Mouse (Mus musculus) bone marrow macrophage, adult 2 months (primary cell): ENCODE measurements around the gene St3gal2. TPM values are rescaled to one million over a fixed set of nuclear protein-coding genes. Genes with fewer than 3 reads are reported as not detected.
"Not testable (repeated sequence)": the region's sequence is repeated elsewhere in the genome, so short reads cannot be mapped to it uniquely, and the experiment has no call there.

Experiments used
- H3K27ac ChIP-seq: 2 replicates; pipeline ENCODE4 v1.5.1; 2012; ENCODE audit warnings: low read depth, low read length; ENCODE audit not compliant: insufficient read depth
- H3K4me1 ChIP-seq: 2 replicates; pipeline ENCODE4 v1.6.1; 2012; ENCODE audit warnings: low read length; ENCODE audit not compliant: control insufficient read depth, insufficient read depth
- H3K4me3 ChIP-seq: 2 replicates; pipeline ENCODE4 v1.5.1; 2012; ENCODE audit warnings: mild to moderate bottlenecking, low read length, moderate library complexity; ENCODE audit not compliant: insufficient read depth
- CTCF ChIP-seq: IDR thresholded peaks from 2 replicates; pipeline ENCODE4 v1.5.1; 2012; ENCODE audit warnings: low read depth, mild to moderate bottlenecking, low read length, moderate library complexity
- POLR2A ChIP-seq: IDR thresholded peaks from 2 replicates; pipeline ENCODE4 v1.6.1; 2012; ENCODE audit warnings: mild to moderate bottlenecking, low read depth, low read length, borderline replicate concordance
- polyA plus RNA-seq: library from polyadenylated mRNA; stranded (reverse); fragments of >200 nt; gene quantifications from 2 replicates; pipeline ENCODE4 v1.2.4, GENCODE M21; 2012; ENCODE audit not compliant: missing spikeins, insufficient read depth, insufficient read length

St3gal2 gene
- polyA plus RNA-seq, 1 experiment, result 12.4 TPM

DNA sequence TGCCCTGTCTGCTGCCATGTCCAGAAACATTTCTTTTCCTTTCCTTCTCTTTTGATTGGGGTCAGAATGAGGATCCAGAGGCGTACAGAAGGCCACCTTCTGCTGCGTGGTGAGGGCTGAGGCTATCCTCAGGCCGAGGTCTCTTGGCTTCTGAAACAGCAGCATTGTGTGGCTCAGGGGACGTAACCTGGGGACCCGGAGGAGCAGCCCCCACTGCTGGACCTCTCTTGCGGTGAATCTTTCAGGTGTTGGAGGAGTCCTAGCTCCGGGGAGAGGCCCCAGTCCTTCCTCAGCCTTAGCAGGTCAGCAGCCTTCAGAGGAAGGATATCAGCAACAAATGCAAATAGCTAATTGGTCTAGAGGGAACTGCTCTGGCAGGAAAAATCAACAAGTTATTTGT, 8.7 kb downstream of the St3gal2 start:
- no peak for TF ChIP-seq CTCF
- no peak for TF ChIP-seq POLR2A
- Histone ChIP-seq H3K27ac (no peak overlapping the region), H3K4me3 (no peak overlapping the region), H3K4me1 (peaks cover 12% of the 10 kb centered on the region)

DNA sequence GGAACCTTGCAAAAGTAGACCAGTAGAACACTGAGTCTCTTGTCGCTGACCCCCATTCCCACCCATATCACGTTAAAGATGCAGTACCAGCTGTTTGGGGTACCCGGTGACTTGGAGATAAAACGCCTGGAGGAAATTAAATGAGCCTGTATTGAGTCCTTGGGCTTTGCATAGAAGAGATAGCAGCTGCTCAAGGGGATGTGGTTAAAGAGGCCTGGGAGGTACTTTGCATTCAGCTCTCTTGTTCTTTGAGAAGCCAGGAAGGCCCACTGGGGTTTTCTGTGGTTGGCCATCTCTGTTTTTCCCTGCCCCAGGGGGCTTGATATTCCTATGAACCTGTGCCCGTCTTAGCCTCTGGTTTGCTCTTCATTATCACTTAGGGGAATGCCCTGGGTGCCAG, 9.3 kb downstream of the St3gal2 start:
- H3K4me1 ChIP-seq, result peaks cover 8% of the 10 kb centered on the region
- TF ChIP-seq CTCF (no peak), POLR2A (no peak)
- H3K27ac ChIP-seq, result no peak overlapping the region
- H3K4me3 ChIP-seq, result no peak overlapping the region

DNA sequence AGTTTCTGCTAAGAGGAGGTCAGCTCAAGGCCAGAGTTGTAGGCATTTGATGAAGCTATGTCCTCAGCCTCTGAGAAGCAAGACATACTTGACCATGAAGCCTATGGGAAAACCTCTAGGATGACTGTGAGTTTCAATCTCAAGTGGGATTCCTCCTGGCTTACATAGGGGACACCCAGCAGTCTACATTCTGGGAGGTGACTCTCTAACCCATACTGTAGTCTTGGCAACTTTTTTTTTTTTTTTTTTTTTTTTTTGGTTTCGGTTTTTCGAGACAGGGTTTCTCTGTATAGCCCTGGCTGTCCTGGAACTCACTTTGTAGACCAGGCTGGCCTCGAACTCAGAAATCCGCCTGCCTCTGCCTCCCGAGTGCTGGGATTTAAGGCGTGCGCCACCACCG, 9.9 kb downstream of the St3gal2 start:
- not testable (repeated sequence) for H3K4me1 ChIP-seq, H3K27ac ChIP-seq, H3K4me3 ChIP-seq

DNA sequence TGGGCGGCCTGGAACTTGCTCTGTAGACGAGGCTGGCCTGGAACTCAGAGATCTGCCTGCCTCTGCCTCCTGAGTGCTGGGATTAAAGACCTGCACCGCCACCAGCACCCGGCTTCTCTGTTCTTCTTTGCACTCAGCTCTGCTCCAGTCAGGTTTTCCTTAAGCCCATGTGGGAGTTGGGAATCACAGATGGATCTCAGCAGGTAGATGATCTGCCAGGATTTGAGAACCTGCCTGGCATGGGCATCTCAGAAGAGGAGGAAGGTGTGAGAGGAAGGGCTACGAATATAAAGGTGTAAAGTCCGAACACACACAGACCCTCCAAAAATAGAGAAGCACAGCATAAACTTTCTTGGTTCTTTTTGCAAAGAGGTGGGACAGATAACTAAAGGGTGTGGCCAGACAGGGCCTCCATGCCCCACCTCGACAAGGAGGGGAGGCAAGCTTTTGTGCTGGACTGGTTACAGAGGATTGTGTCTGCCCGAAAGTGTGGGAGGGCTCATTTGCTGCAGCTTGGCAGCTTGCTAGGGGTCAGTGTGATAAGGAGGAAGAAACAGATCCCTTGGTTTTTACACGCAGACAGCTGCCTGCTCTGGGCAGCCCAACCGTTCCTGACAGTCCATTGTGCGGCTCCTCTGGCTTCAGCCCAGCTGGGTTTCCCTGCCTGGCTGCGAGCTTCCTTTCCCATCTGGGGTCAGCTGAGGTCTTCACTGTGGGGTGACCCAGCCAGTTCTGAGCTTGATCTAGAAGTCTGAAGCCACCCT, 11.6 kb downstream of the St3gal2 start:
- no peak overlapping the region for H3K27ac ChIP-seq
- TF ChIP-seq CTCF (no peak), POLR2A (no peak)
- no peak overlapping the region for H3K4me3 ChIP-seq
- H3K4me1 ChIP-seq, result no peaks in the 10 kb centered on the region

DNA sequence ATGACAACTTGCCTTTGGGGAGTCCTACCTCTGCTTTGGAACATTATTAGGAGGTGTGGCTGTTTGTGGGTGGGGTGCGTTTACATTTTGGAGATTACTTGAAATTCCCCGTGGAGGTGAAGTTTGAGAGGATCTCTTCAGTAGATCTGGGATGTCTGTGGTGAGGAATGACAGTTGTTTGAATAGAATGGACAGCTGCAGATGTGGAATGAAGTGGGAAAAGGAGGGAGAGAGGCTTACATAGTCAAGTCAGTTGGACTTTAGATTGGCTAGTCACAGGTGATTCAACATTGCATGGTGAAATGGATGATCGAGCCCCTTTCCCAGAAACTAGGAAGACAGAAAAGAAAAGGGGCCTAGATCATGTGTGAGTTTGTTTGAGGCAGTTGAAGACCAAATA, 12.7 kb downstream of the St3gal2 start:
- no peak overlapping the region for H3K27ac ChIP-seq
- TF ChIP-seq POLR2A (no peak), CTCF (no peak)
- H3K4me3 ChIP-seq, result no peak overlapping the region
- no peaks in the 10 kb centered on the region for H3K4me1 ChIP-seq

DNA sequence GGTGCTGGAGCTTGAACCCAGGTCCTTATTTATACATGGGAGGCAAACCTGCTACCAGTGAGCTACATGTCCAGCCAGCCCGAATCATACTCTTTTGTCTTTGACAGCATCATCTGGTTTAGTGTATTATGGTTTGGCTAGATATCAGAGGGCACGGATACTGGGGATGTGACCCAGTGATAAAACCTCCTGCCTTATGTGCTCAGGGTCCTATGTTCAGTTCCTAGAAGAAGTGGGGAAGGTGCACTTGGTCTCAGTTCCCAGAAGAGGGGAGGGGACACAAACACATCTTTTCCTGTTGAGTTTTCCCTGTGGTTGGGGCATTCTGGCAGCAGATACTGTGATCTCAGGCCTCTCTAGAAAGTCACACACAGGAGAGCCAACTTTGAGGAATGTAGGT, 13.6 kb downstream of the St3gal2 start:
- H3K4me3 ChIP-seq, result no peak overlapping the region
- H3K27ac ChIP-seq, result no peak overlapping the region
- H3K4me1 ChIP-seq, result no peaks in the 10 kb centered on the region
- no peak for TF ChIP-seq CTCF
- TF ChIP-seq POLR2A, result no peak

DNA sequence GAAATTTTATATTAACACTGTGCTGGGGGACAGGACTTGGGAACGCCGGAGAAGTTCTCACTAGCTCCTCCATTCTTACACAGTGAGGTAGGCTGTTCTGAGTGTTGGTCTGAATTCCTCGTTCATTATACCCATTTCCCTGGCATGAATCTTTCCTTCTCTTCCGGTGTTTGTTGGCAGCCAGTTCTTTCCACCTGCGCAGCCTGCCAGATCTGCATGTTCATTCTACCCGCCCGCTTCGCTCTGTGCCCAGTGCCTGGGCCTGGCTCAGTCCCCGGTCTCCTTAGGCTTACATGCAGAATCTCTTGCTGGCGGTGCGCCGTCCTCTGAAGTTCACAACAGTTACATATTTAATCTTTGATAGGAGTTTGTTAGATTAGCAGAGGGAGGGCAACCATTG, 16.5 kb downstream of the St3gal2 start:
- Histone ChIP-seq H3K4me1 (peaks cover 17% of the 10 kb centered on the region), H3K4me3 (no peak overlapping the region), H3K27ac (no peak overlapping the region)
- TF ChIP-seq POLR2A (no peak), CTCF (no peak)

DNA sequence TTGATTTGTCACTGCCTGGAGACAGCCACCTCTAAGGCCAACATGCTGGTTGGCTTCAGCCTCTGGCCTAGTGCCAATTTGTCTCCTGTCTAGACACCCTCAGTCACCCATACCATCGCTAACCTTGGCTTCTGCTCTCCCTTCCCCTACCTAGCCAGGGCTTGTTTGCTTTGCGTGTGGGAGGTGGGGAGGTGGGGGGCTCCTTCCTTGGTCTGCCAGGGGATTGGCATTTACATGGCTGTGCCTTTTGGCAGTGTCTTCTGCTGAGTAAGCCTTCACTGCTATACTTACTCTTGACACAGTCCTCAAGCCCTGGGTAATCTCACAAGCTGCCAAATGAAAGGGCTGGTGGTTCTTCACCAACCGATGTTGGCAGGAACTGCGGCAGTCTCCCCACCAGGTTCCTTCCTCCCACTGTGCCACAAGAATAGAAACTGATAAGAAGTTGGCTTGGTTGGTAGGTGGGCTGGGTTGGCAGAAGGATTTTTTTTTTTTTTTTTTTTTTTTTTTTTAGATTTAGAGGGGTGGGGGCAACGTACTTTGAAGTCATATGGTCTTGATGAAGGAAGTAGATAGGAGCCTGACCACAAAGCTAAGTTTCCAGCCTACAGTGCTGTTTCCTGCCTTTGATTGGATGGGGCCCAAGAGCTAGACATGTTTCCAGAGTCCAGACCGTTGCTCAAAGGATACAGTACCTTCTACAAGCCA, 19.3 kb downstream of the St3gal2 start:
- H3K4me1 ChIP-seq, result peaks cover 17% of the 10 kb centered on the region
- no peak for TF ChIP-seq POLR2A
- no peak overlapping the region for H3K27ac ChIP-seq
- no peak overlapping the region for H3K4me3 ChIP-seq

DNA sequence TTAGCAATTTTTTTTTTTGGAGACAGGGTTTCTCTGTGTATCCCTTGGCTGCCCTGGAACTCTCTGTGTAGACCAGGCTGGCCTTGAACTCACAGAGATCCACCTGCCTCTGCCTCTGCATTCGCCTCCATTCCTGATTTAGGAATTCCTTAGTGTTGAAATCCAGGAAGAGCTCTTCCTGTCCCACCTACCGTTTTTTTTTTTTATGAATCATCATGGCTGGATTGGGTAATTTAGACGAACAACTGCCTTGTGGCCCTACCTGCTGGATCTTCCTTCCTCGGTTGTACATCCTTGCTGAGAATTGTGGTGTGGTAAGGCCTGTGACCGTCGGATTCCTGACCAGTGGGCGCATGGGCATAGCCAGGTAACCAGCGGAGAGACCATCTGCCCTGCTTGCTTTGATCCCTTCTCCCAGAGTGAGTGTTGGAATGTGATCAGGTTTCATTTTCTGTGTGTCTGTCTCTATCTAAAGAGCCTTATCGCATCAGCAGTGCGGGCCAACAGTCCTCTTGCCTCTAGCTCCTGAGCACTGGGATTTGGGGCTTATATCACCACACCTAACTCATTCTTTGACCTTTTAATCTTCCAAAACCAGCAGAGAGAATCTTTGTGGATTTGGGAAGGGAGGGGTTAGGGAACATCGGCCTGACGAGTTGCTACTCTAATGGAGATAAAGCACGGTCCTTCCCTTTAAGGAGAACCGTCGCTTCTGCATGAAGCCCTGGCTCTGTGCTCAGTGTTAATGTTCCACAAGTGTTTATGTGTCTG, 21.1 kb downstream of the St3gal2 start:
- peaks cover 23% of the 10 kb centered on the region for H3K4me1 ChIP-seq
- H3K4me3 ChIP-seq, result no peak overlapping the region
- no peak overlapping the region for H3K27ac ChIP-seq
- TF ChIP-seq CTCF, result no peak
- TF ChIP-seq POLR2A, result no peak

DNA sequence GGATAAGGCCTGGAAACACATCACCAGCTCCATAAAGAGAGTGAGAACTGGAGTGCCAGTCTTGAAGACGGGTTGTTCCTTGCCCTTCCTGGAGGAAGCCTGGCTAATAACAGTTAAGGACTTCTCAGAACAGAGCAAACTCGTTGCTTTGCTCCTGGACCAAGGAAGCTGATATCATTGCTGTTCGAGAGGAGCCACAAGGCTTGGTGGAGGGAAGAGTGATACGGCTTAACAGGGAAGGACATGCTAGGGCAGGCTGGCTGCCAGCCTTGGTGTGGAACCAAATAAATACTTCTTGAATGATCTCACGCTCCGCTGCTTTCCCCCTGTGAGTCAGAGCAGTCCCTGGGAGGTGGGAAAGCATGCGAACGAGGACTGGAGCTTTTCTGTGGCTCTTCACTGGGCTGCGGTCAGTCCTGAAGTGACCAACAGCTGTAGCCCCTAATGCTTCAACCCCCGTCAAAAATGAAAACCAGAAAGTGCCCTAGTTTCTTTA, 21.8 kb downstream of the St3gal2 start:
- peaks cover 23% of the 10 kb centered on the region for H3K4me1 ChIP-seq
- no peak overlapping the region for H3K27ac ChIP-seq

More for the DNA sequence above, 21.8 kb downstream of the St3gal2 start:
- TF ChIP-seq POLR2A (no peak), CTCF (no peak)
- H3K4me3 ChIP-seq, result no peak overlapping the region
